Mouse (Mus musculus): ENCODE data around the gene Bcl7c. TPM values are rescaled to one million over a fixed set of nuclear protein-coding genes. Genes with fewer than 3 reads are reported as not detected.
A peak's percentile ranks its signal among the peaks of the same experiment; 100 is the strongest.

The Bcl7c gene
- polyA plus RNA-seq (2015; fragmentation: Nextera tagmentation; extraction: Ambion mirVana) = 93.4 and 99.8 TPM in 2 replicates

- under 1% methylated on average over 73 of the region's 90 CpGs for WGBS
- peaks cover 31% of the 10 kb centered on the region for H3K36me3 ChIP-seq
- H3K27me3 ChIP-seq = no peaks in the 10 kb centered on the region
- peaks cover 54% of the 10 kb centered on the region for H3K4me1 ChIP-seq
- ATAC-seq (ENCODE audit: insufficient number of reproducible peaks, low FRiP score, low TSS enrichment, low read depth) = peak; percentile 84
- H3K4me3 ChIP-seq (replicated peaks) = peak within 1 kb of the TSS; percentile 79
- peak within 1 kb of the TSS; percentile 81 for H3K4me2 ChIP-seq (replicated peaks)
- H3K9me3 ChIP-seq (replicated peaks) = no peaks in the 10 kb centered on the region
- peak within 1 kb of the TSS; percentile 99 for H3K27ac ChIP-seq (replicated peaks)
- H3K9ac ChIP-seq = peak within 1 kb of the TSS; percentile 72
Measured at GRCm38 (mm10) chr7:127708207-127709078, at the start of gene Bcl7c. Bcl7c (minus strand) TSS chr7:127708933.

DNA sequence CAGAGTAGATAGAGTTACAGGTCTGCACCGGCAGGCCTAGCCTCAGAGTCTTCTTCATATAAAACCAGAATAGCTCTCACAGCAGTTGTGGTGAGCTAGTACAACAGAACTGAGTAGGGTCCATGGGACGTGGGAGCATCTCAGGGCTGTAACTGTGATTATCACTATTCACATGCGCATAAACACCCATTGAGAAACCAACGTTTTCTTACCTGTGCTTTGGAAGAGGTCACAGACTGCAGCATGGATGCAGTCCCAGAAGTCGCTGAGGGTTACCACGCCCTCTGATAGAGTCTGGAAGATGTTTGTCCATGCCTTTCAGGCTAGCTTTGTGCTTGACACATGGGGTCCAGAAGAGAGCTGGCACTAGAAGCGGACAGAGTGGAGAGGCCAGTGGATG lies 45.0 kb upstream of the Bcl7c start:
- 82% methylated on average over 7 of the region's 7 CpGs for WGBS
- Histone ChIP-seq H3K27me3 (no peaks in the 10 kb centered on the region), H3K27ac (replicated peaks) (no peak overlapping the region), H3K9ac (no peak overlapping the region), H3K4me3 (replicated peaks) (no peak overlapping the region), H3K4me2 (replicated peaks) (no peak overlapping the region), H3K9me3 (replicated peaks) (no peaks in the 10 kb centered on the region), H3K4me1 (peaks cover 33% of the 10 kb centered on the region), H3K36me3 (peaks cover 96% of the 10 kb centered on the region)
- no peak for ATAC-seq (ENCODE audit: insufficient number of reproducible peaks, low FRiP score, low TSS enrichment, low read depth)

DNA sequence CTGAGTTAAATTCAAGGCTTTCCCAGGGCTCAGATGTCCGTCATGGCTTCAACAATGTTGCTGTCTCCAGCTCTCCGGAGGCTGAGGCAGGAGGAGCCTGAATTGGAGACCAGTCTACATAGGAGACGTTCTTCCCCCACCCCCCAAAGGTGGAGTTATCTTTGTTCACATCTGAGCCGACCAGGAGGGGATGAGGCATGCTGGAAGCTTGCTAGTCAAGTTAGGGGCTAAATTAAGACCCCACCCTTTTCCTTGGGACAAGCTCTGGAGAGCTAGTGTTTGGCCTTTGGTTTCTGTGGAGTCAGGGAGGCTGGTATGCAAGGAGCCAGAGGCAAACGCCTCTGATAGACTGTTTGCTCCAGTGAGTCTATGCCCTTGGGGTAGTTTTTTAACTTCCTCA lies 44.4 kb upstream of the Bcl7c start:
- Histone ChIP-seq H3K9me3 (replicated peaks) (no peaks in the 10 kb centered on the region), H3K36me3 (peaks cover 96% of the 10 kb centered on the region), H3K4me1 (peaks cover 35% of the 10 kb centered on the region), H3K27me3 (no peaks in the 10 kb centered on the region), H3K9ac (no peak overlapping the region), H3K4me3 (replicated peaks) (no peak overlapping the region), H3K27ac (replicated peaks) (no peak overlapping the region), H3K4me2 (replicated peaks) (no peak overlapping the region)
- 46% methylated on average over 5 of the region's 5 CpGs for WGBS
- no peak for ATAC-seq (ENCODE audit: insufficient number of reproducible peaks, low FRiP score, low TSS enrichment, low read depth)

- 95% methylated on average over 27 of the region's 27 CpGs for WGBS
Measured at GRCm38 (mm10) chr7:127752069-127752468, 43.3 kb upstream of the Bcl7c start.

GRCm38 (mm10) chr7:127751619-127752018 lies 42.9 kb upstream of the Bcl7c start:
- Histone ChIP-seq H3K4me1 (peaks cover 40% of the 10 kb centered on the region), H3K9me3 (replicated peaks) (no peaks in the 10 kb centered on the region), H3K9ac (no peak overlapping the region), H3K27me3 (no peaks in the 10 kb centered on the region), H3K4me2 (replicated peaks) (no peak overlapping the region), H3K36me3 (peaks cover 84% of the 10 kb centered on the region), H3K27ac (replicated peaks) (no peak overlapping the region), H3K4me3 (replicated peaks) (no peak overlapping the region)
- WGBS = 94% methylated on average over 5 of the region's 5 CpGs
- ATAC-seq (ENCODE audit: insufficient number of reproducible peaks, low FRiP score, low TSS enrichment, low read depth) = no peak

More at GRCm38 (mm10) chr7:127752069-127752468, 43.3 kb upstream of the Bcl7c start:
- Histone ChIP-seq H3K4me1 (peaks cover 44% of the 10 kb centered on the region), H3K4me2 (replicated peaks) (no peak overlapping the region), H3K36me3 (peaks cover 88% of the 10 kb centered on the region), H3K27me3 (no peaks in the 10 kb centered on the region), H3K9me3 (replicated peaks) (no peaks in the 10 kb centered on the region), H3K4me3 (replicated peaks) (no peak overlapping the region), H3K9ac (no peak overlapping the region), H3K27ac (replicated peaks) (no peak overlapping the region)
- no peak for ATAC-seq (ENCODE audit: insufficient number of reproducible peaks, low FRiP score, low TSS enrichment, low read depth)

GRCm38 (mm10) chr7:127750131-127751127 lies 41.7 kb upstream of the Bcl7c start:
- ATAC-seq (ENCODE audit: insufficient number of reproducible peaks, low FRiP score, low TSS enrichment, low read depth) = no peak
- Histone ChIP-seq H3K27ac (replicated peaks) (0 out of 2 replicates have a peak overlapping the region, but pooled peaks have one; percentile 29), H3K9ac (no peak overlapping the region)

DNA sequence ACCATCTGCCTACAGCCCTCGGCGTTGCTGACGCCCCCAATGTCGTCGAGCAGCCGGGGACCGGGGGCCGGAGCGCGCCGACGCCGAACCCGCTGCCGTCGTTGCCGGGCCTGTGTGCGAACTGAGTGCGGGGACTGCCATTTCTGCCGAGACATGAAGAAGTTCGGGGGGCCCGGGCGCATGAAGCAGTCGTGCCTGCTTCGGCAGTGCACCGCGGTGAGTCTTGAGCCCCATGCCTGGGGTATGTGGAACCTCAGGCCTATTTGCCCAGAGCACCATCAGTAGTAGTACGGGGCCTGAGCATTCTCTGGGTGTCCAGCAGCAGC lies 39.5 kb upstream of the Bcl7c start:
- H3K9me3 ChIP-seq (replicated peaks) = no peaks in the 10 kb centered on the region
- no peak overlapping the region for H3K4me2 ChIP-seq (replicated peaks)
- peaks cover 52% of the 10 kb centered on the region for H3K36me3 ChIP-seq
- peak overlapping the region; percentile 77 for H3K4me3 ChIP-seq (replicated peaks)
- H3K27ac ChIP-seq (replicated peaks) = no peak overlapping the region; the same call in 1 of the 2 replicates
- no peaks in the 10 kb centered on the region for H3K27me3 ChIP-seq
- H3K9ac ChIP-seq = no peak overlapping the region
- ATAC-seq (ENCODE audit: insufficient number of reproducible peaks, low FRiP score, low TSS enrichment, low read depth) = no peak
- WGBS = 93% methylated on average over 28 of the region's 28 CpGs
- H3K4me1 ChIP-seq = peaks cover 27% of the 10 kb centered on the region

More at GRCm38 (mm10) chr7:127750131-127751127, 41.7 kb upstream of the Bcl7c start:
- H3K27me3 ChIP-seq = no peaks in the 10 kb centered on the region
- WGBS = 72% methylated on average over 19 of the region's 19 CpGs
- peaks cover 75% of the 10 kb centered on the region for H3K36me3 ChIP-seq
- H3K9me3 ChIP-seq (replicated peaks) = no peaks in the 10 kb centered on the region
- peak overlapping the region; percentile 27 for H3K4me2 ChIP-seq (replicated peaks)
- H3K4me3 ChIP-seq (replicated peaks) = no peak overlapping the region
- H3K4me1 ChIP-seq = peaks cover 29% of the 10 kb centered on the region

DNA sequence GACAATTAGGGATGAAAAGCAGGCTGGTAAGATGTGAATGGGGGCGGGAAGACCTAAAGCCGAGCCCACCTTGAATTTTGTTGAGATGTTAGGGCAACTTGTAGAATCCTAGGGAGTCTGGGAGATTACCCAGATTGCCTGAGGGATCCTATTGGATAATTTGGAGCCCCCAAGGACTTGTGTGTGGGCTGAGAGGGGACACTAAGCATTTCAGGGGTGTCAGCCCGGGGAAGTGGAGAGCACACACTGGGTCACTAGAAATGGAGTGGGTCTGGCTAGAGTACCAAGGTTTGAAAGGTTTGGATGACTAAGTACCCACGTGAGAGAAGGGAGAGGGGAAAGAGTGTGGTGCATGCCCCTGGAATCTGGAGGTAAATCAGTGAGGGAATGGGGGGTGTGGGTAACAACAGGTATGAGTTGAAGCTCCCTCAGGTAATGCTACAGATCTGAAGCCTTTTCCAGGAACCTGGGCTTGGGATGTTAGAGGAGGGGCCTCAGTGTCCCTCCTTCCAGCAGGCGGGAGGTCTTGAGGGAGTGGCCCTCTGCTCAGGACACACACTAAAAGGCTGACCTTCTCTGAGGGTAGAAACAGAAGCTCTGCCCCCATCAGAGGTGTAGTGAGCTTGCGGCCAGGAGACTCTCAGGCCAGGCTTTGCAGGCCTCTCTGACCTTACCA lies 39.0 kb upstream of the Bcl7c start:
- peaks cover 47% of the 10 kb centered on the region for H3K36me3 ChIP-seq
- H3K9me3 ChIP-seq (replicated peaks) = no peaks in the 10 kb centered on the region
- peak overlapping the region; percentile 74; the same call in 1 of the 2 replicates for H3K9ac ChIP-seq
- no peak for ATAC-seq (ENCODE audit: insufficient number of reproducible peaks, low FRiP score, low TSS enrichment, low read depth)
- peak overlapping the region; percentile 93 for H3K27ac ChIP-seq (replicated peaks)
- peak overlapping the region; percentile 77 for H3K4me3 ChIP-seq (replicated peaks)
- WGBS = 29% methylated on average over 6 of the region's 6 CpGs
- H3K27me3 ChIP-seq = no peaks in the 10 kb centered on the region
- peak overlapping the region; percentile 89 for H3K4me2 ChIP-seq (replicated peaks)
- H3K4me1 ChIP-seq = peaks cover 22% of the 10 kb centered on the region

GRCm38 (mm10) chr7:127746494-127747491 lies 38.1 kb upstream of the Bcl7c start:
- H3K36me3 ChIP-seq = peaks cover 38% of the 10 kb centered on the region
- peak overlapping the region; percentile 74 for H3K9ac ChIP-seq
- under 1% methylated on average over 45 of the region's 62 CpGs for WGBS
- no peaks in the 10 kb centered on the region for H3K9me3 ChIP-seq (replicated peaks)
- 0 out of 2 replicates have a peak, but pooled peaks have one; percentile 0 for ATAC-seq (ENCODE audit: insufficient number of reproducible peaks, low FRiP score, low TSS enrichment, low read depth)
- peak overlapping the region; percentile 77 for H3K4me3 ChIP-seq (replicated peaks)
- peak overlapping the region; percentile 93 for H3K27ac ChIP-seq (replicated peaks)
- no peaks in the 10 kb centered on the region for H3K27me3 ChIP-seq
- peak overlapping the region; percentile 89 for H3K4me2 ChIP-seq (replicated peaks)
- H3K4me1 ChIP-seq = peaks cover 21% of the 10 kb centered on the region

Data from embryonic facial prominence, embryonic 15.5 days (tissue).